Mouse (Mus musculus) embryonic facial prominence, embryonic 14.5 days (tissue): Measurements from ENCODE around the gene Phlpp1. TPM values are rescaled to one million over a fixed set of nuclear protein-coding genes. Genes with fewer than 3 reads are reported as not detected.

Source experiments
- ATAC-seq: fragments of 200-750 bp; cut with Nextera tagmentation; 2 replicates; pipeline ENCODE4 v1.8.0; 2017; ENCODE audit warnings: low read depth, moderate number of reproducible peaks, moderate TSS enrichment
- DNase-seq: peaks from one replicate; pipeline ENCODE4 v3.0.0-alpha.2; 2015; ENCODE audit warnings: low spot score
- H3K27ac ChIP-seq: fragments of 300-500 bp; sonication (generic); replicated peaks from 2 replicates; pipeline ENCODE4 v1.5.1; 2014; ENCODE audit warnings: low read depth, mild to moderate bottlenecking, low read length, moderate library complexity
- H3K27me3 ChIP-seq: fragments of 300-500 bp; sonication (generic); replicated peaks from 2 replicates; pipeline ENCODE4 v1.6.1; 2014; ENCODE audit warnings: low read length; ENCODE audit not compliant: control insufficient read depth, insufficient read depth
- H3K36me3 ChIP-seq: fragments of 300-500 bp; sonication (generic); 2 replicates; pipeline ENCODE4 v1.6.1; 2014; ENCODE audit warnings: low read length, mixed read lengths; ENCODE audit not compliant: control insufficient read depth, insufficient read depth
- H3K4me1 ChIP-seq: fragments of 300-500 bp; sonication (generic); 2 replicates; pipeline ENCODE4 v1.6.1; 2014; ENCODE audit warnings: antibody characterized with exemption, low read length; ENCODE audit not compliant: control insufficient read depth, insufficient read depth
- H3K4me2 ChIP-seq: fragments of 300-500 bp; sonication (generic); 2 replicates; pipeline ENCODE4 v1.6.1; 2014; ENCODE audit warnings: low read depth, mild to moderate bottlenecking, low read length, moderate library complexity, mixed read lengths
- H3K4me3 ChIP-seq: fragments of 300-500 bp; sonication (generic); 2 replicates; pipeline ENCODE4 v1.5.1; 2014; ENCODE audit warnings: low read depth, mild to moderate bottlenecking, low read length
- H3K9ac ChIP-seq: fragments of 300-500 bp; sonication (generic); 2 replicates; pipeline ENCODE4 v1.6.1; 2014; ENCODE audit warnings: low read depth, mild to moderate bottlenecking, low read length, moderate library complexity, mixed read lengths
- H3K9me3 ChIP-seq: fragments of 300-500 bp; sonication (generic); 2 replicates; pipeline ENCODE4 v1.6.1; 2016; ENCODE audit warnings: low read length; ENCODE audit not compliant: control insufficient read depth
- WGBS: fragments of 180-500 bp; shearing (Covaris S2); extraction: QIAGEN DNeasy Blood & Tissue Kit; methylation state at CpG from one replicate; pipeline ENCODE4 v1.1.7; 2014; 5-methylcytosine and 5-hydroxymethylcytosine counted together
- polyA plus RNA-seq: library from polyadenylated mRNA; unstranded; fragments of >200 nt; fragmentation: Nextera tagmentation; extraction: Ambion mirVana; gene quantifications from 2 replicates; pipeline ENCODE4 v1.2.1, GENCODE M21; 2014

The Phlpp1 gene
- polyA plus RNA-seq, 1 experiment from 2014 or later: 5.1 TPM

GRCm38 (mm10) chr1:106231345-106231744 is 59.8 kb downstream of the Phlpp1 start:
- H3K4me2 ChIP-seq: no peak overlapping the region
- no peaks in the 10 kb centered on the region for H3K36me3 ChIP-seq
- ATAC-seq: no peak
- 86% methylated on average over 5 of the region's 5 CpGs for WGBS
- no peaks in the 10 kb centered on the region for H3K4me1 ChIP-seq
- no peak overlapping the region for H3K9ac ChIP-seq
- no peaks in the 10 kb centered on the region for H3K9me3 ChIP-seq
- no peak overlapping the region for H3K27ac ChIP-seq
- DNase-seq: no peak
- no peaks in the 10 kb centered on the region for H3K27me3 ChIP-seq
- no peak overlapping the region for H3K4me3 ChIP-seq

GRCm38 (mm10) chr1:106231805-106232459 is 60.4 kb downstream of the Phlpp1 start:
- Histone ChIP-seq H3K27ac (no peak overlapping the region), H3K4me2 (no peak overlapping the region), H3K27me3 (no peaks in the 10 kb centered on the region), H3K36me3 (no peaks in the 10 kb centered on the region), H3K9me3 (no peaks in the 10 kb centered on the region), H3K4me3 (no peak overlapping the region), H3K4me1 (no peaks in the 10 kb centered on the region), H3K9ac (no peak overlapping the region)
- DNase-seq (no peak), ATAC-seq (no peak; the same call in 1 of the 2 replicates)
- WGBS: 77% methylated on average over 3 of the region's 3 CpGs

- Histone ChIP-seq H3K9ac (no peak overlapping the region), H3K27me3 (no peaks in the 10 kb centered on the region), H3K4me3 (no peak overlapping the region), H3K27ac (no peak overlapping the region), H3K9me3 (no peaks in the 10 kb centered on the region), H3K4me2 (no peak overlapping the region), H3K36me3 (no peaks in the 10 kb centered on the region), H3K4me1 (no peaks in the 10 kb centered on the region)
- no peak for DNase-seq
- ATAC-seq: no peak
- 79% methylated on average over 4 of the region's 4 CpGs for WGBS
These were observed 60.9 kb downstream of the Phlpp1 start for GRCm38 (mm10) chr1:106232460-106232850.

GRCm38 (mm10) chr1:106236986-106237385 is 65.4 kb downstream of the Phlpp1 start:
- Histone ChIP-seq H3K4me1 (peaks cover 13% of the 10 kb centered on the region; the same call in 1 of the 2 replicates), H3K36me3 (no peaks in the 10 kb centered on the region), H3K27me3 (no peaks in the 10 kb centered on the region), H3K4me3 (no peak overlapping the region), H3K27ac (no peak overlapping the region), H3K9ac (no peak overlapping the region), H3K9me3 (no peaks in the 10 kb centered on the region), H3K4me2 (no peak overlapping the region)
- DNase-seq (peak; percentile 14), ATAC-seq (no peak)

GRCm38 (mm10) chr1:106240116-106240685 is 68.6 kb downstream of the Phlpp1 start:
- DNase-seq: no peak
- H3K4me2 ChIP-seq: no peak overlapping the region
- no peaks in the 10 kb centered on the region for H3K36me3 ChIP-seq
- ATAC-seq: no peak
- no peak overlapping the region for H3K4me3 ChIP-seq
- no peaks in the 10 kb centered on the region for H3K9me3 ChIP-seq
- no peak overlapping the region for H3K27ac ChIP-seq
- H3K27me3 ChIP-seq: no peaks in the 10 kb centered on the region
- WGBS: 73% methylated on average over 7 of the region's 7 CpGs
- peaks cover 17% of the 10 kb centered on the region for H3K4me1 ChIP-seq
- H3K9ac ChIP-seq: no peak overlapping the region

- ATAC-seq: no peak
- Histone ChIP-seq H3K9me3 (no peaks in the 10 kb centered on the region), H3K9ac (no peak overlapping the region), H3K36me3 (no peaks in the 10 kb centered on the region), H3K4me1 (peaks cover 17% of the 10 kb centered on the region), H3K4me2 (no peak overlapping the region), H3K4me3 (no peak overlapping the region), H3K27me3 (no peaks in the 10 kb centered on the region), H3K27ac (no peak overlapping the region)
- peak; percentile 14 for DNase-seq
- WGBS: 74% methylated on average over 1 of the region's 1 CpGs
These were observed 69.5 kb downstream of the Phlpp1 start for GRCm38 (mm10) chr1:106241059-106241458.

- ATAC-seq: peak; percentile 60; the same call in 1 of the 2 replicates
- H3K9me3 ChIP-seq: no peaks in the 10 kb centered on the region
- H3K36me3 ChIP-seq: no peaks in the 10 kb centered on the region
- H3K27me3 ChIP-seq: no peaks in the 10 kb centered on the region
- 10% methylated on average over 2 of the region's 2 CpGs for WGBS
- H3K9ac ChIP-seq: no peak overlapping the region
- peak overlapping the region; percentile 48; the same call in 1 of the 2 replicates for H3K27ac ChIP-seq
- H3K4me3 ChIP-seq: no peak overlapping the region
- peak; percentile 93 for DNase-seq
- H3K4me2 ChIP-seq: no peak overlapping the region
- peaks cover 17% of the 10 kb centered on the region for H3K4me1 ChIP-seq
These were observed 70.6 kb downstream of the Phlpp1 start for GRCm38 (mm10) chr1:106242129-106242528.

GRCm38 (mm10) chr1:106243371-106243770 is 71.8 kb downstream of the Phlpp1 start:
- H3K4me1 ChIP-seq: peaks cover 17% of the 10 kb centered on the region
- no peak for ATAC-seq
- no peak overlapping the region for H3K9ac ChIP-seq
- no peak overlapping the region for H3K4me2 ChIP-seq
- H3K27me3 ChIP-seq: no peaks in the 10 kb centered on the region
- H3K36me3 ChIP-seq: no peaks in the 10 kb centered on the region
- H3K27ac ChIP-seq: no peak overlapping the region
- DNase-seq: no peak
- WGBS: 88% methylated on average over 1 of the region's 1 CpGs
- H3K4me3 ChIP-seq: no peak overlapping the region
- H3K9me3 ChIP-seq: 0 out of 2 replicates have a peak, but pooled peaks cover 2% of the 10 kb centered on the region

- DNase-seq (no peak), ATAC-seq (no peak)
- WGBS: 83% methylated on average over 3 of the region's 3 CpGs
- Histone ChIP-seq H3K4me3 (no peak overlapping the region), H3K4me1 (peaks cover 17% of the 10 kb centered on the region), H3K27ac (no peak overlapping the region), H3K27me3 (no peaks in the 10 kb centered on the region), H3K36me3 (no peaks in the 10 kb centered on the region), H3K4me2 (no peak overlapping the region), H3K9ac (no peak overlapping the region), H3K9me3 (0 out of 2 replicates have a peak, but pooled peaks cover 2% of the 10 kb centered on the region)
These were observed 72.7 kb downstream of the Phlpp1 start for GRCm38 (mm10) chr1:106244245-106244644.
